Mouse (Mus musculus) midbrain, postnatal 0 days (tissue): ENCODE data around the gene Prpsap2. TPM values are rescaled to one million over a fixed set of nuclear protein-coding genes. Genes with fewer than 3 reads are reported as not detected.
A peak's percentile ranks its signal among the peaks of the same experiment; 100 is the strongest.

ENCODE experiments used
- ATAC-seq: fragments of 200-750 bp; cut with Nextera tagmentation; 2 replicates; pipeline ENCODE4 v1.8.0; 2017; ENCODE audit warnings: moderate number of reproducible peaks, mild to moderate bottlenecking, moderate TSS enrichment, moderate library complexity; ENCODE audit not compliant: low FRiP score
- DNase-seq: peaks from one replicate; pipeline ENCODE4 v3.0.0-alpha.2; 2015; ENCODE audit warnings: low spot score
- H3K27ac ChIP-seq: fragments of 300-500 bp; sonication (generic); 2 replicates; pipeline ENCODE4 v1.5.1; 2014; ENCODE audit warnings: low read depth, mild to moderate bottlenecking, low read length, mixed read lengths
- H3K27me3 ChIP-seq: fragments of 300-500 bp; sonication (generic); 2 replicates; pipeline ENCODE4 v1.6.1; 2014; ENCODE audit warnings: low read length, control low read depth, mixed read lengths; ENCODE audit not compliant: insufficient read depth
- H3K36me3 ChIP-seq: fragments of 300-500 bp; sonication (generic); 2 replicates; pipeline ENCODE4 v1.6.1; 2014; ENCODE audit warnings: low read length, control low read depth, mixed read lengths; ENCODE audit not compliant: insufficient read depth
- H3K4me1 ChIP-seq: fragments of 300-500 bp; sonication (generic); 2 replicates; pipeline ENCODE4 v1.6.1; 2014; ENCODE audit warnings: mild to moderate bottlenecking, control low read depth, antibody characterized with exemption, low read length, mixed read lengths; ENCODE audit not compliant: insufficient read depth
- H3K4me2 ChIP-seq: fragments of 300-500 bp; sonication (generic); 2 replicates; pipeline ENCODE4 v1.6.1; 2014; ENCODE audit warnings: low read depth, mild to moderate bottlenecking, low read length, mixed read lengths; ENCODE audit not compliant: poor library complexity, severe bottlenecking
- H3K4me3 ChIP-seq: fragments of 300-500 bp; sonication (generic); 2 replicates; pipeline ENCODE4 v1.5.1; 2014; ENCODE audit warnings: low read depth, mild to moderate bottlenecking, low read length, moderate library complexity
- H3K9ac ChIP-seq: fragments of 300-500 bp; sonication (generic); replicated peaks from 2 replicates; pipeline ENCODE4 v1.6.1; 2014; ENCODE audit warnings: mild to moderate bottlenecking, low read length, moderate library complexity, mixed read lengths; ENCODE audit not compliant: poor library complexity, severe bottlenecking
- H3K9me3 ChIP-seq: fragments of 300-500 bp; sonication (generic); 2 replicates; pipeline ENCODE4 v1.6.1; 2016; ENCODE audit warnings: low read length, control low read depth
- CTCF ChIP-seq: IDR thresholded peaks from 2 replicates; pipeline ENCODE4 v1.5.1; 2016; ENCODE audit warnings: antibody characterized with exemption, mild to moderate bottlenecking
- WGBS: fragments of 180-500 bp; shearing (Covaris S2); extraction: QIAGEN DNeasy Blood & Tissue Kit; methylation state at CpG from one replicate; pipeline ENCODE4 v1.1.7; 2014; 5-methylcytosine and 5-hydroxymethylcytosine counted together
- polyA plus RNA-seq: library from polyadenylated mRNA; unstranded; fragments of >200 nt; fragmentation: Nextera tagmentation; extraction: Ambion mirVana; gene quantifications from 2 replicates; pipeline ENCODE4 v1.2.1, GENCODE M21; 2015
- total RNA-seq: library from RNA; depleted of rRNA; stranded (reverse); fragments of >200 nt; gene quantifications from 2 replicates; pipeline ENCODE4 v1.2.3, GENCODE M21; 2014

The Prpsap2 gene
- total and polyA plus RNA-seq, 2 experiments from 2014 or later: 43.5 to 46.7 TPM

DNA sequence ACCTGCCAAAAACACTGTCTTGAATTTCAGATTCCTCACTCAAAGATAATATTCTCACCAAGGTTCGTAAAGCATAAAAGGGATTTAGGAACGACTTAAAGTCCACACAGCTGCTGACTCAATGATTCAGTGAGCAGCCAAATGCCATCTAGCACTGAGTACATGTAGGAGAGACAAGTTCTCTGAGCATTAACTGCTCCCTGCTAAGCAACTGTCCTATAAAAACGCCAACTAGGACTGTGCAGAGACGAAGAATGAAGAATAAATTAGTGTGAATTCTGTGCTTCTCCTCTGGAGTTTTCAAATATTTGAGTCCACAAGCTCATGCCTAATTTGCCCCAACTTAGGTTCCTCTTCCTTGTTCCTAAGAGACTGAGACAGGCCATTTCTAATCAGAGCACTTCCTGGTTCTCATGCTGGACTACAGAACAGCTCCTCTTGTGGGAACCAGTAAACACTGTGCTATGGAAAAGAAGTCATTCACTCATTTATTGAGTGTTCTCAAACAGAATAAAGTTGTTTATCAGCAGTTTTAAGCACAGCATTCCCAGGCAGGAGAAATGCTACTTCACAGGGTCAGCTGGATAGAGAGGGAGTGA lies 12.8 kb upstream of the Prpsap2 start:
- WGBS: 87% methylated on average over 4 of the region's 4 CpGs
- Histone ChIP-seq H3K27me3 (no peaks in the 10 kb centered on the region), H3K4me1 (no peaks in the 10 kb centered on the region), H3K9ac (no peak overlapping the region), H3K4me2 (no peak overlapping the region), H3K36me3 (peaks cover 37% of the 10 kb centered on the region), H3K4me3 (no peak overlapping the region), H3K9me3 (no peaks in the 10 kb centered on the region), H3K27ac (no peak overlapping the region)
- DNase-seq (no peak), ATAC-seq (no peak)
- TF ChIP-seq CTCF: no peak

- H3K36me3 ChIP-seq: peaks cover 3% of the 10 kb centered on the region; the same call in 1 of the 2 replicates
- peak overlapping the region; percentile 57 for H3K4me3 ChIP-seq
- TF ChIP-seq CTCF: peak; percentile 22; the same call in 1 of the 2 replicates
- peaks cover 6% of the 10 kb centered on the region for H3K4me1 ChIP-seq
- 69% methylated on average over 5 of the region's 5 CpGs for WGBS
- H3K27ac ChIP-seq: no peak overlapping the region
- no peak overlapping the region for H3K9ac ChIP-seq
- ATAC-seq (no peak), DNase-seq (no peak)
- H3K4me2 ChIP-seq: peak overlapping the region; percentile 57
- H3K27me3 ChIP-seq: no peaks in the 10 kb centered on the region
- no peaks in the 10 kb centered on the region for H3K9me3 ChIP-seq
These were observed 1.4 kb downstream of the Prpsap2 start for GRCm38 (mm10) chr11:61760518-61760917.

GRCm38 (mm10) chr11:61757151-61757550 lies 4.7 kb downstream of the Prpsap2 start:
- WGBS: 97% methylated on average over 2 of the region's 2 CpGs
- Histone ChIP-seq H3K4me1 (peaks cover 6% of the 10 kb centered on the region), H3K36me3 (peaks cover 14% of the 10 kb centered on the region), H3K4me2 (no peak overlapping the region), H3K9me3 (no peaks in the 10 kb centered on the region), H3K27me3 (no peaks in the 10 kb centered on the region), H3K9ac (no peak overlapping the region), H3K4me3 (no peak overlapping the region), H3K27ac (no peak overlapping the region)
- TF ChIP-seq CTCF: no peak
- ATAC-seq (no peak), DNase-seq (no peak)

- no peak overlapping the region for H3K27ac ChIP-seq
- DNase-seq: no peak
- no peak overlapping the region for H3K4me3 ChIP-seq
- H3K36me3 ChIP-seq: peaks cover 19% of the 10 kb centered on the region
- ATAC-seq: no peak
- no peak overlapping the region for H3K4me2 ChIP-seq
- no peaks in the 10 kb centered on the region for H3K27me3 ChIP-seq
- H3K4me1 ChIP-seq: no peaks in the 10 kb centered on the region
- no peaks in the 10 kb centered on the region for H3K9me3 ChIP-seq
- 80% methylated on average over 5 of the region's 5 CpGs for WGBS
- H3K9ac ChIP-seq: no peak overlapping the region
- TF ChIP-seq CTCF: peak; percentile 59
These were observed 10.3 kb downstream of the Prpsap2 start for GRCm38 (mm10) chr11:61751612-61752011.

DNA sequence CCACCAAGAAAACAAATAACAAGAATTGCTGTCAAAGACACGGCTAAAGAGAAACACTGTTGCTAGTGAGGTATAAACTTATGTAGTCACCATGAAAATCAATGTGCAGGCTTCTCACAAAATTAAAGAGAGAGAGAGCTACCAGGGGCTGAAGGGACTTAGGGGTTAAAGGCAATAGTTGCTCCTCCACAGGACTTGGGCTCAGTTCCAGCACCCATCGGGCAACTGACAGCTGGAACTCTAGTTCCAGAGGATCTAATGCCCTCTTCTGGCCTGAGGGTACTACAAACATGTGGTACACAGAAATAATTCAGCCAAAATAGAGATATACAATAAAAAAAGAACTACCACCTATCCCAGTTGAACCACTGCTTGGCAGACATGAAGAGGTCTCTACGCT lies 14.7 kb downstream of the Prpsap2 start:
- H3K9me3 ChIP-seq: no peaks in the 10 kb centered on the region
- peaks cover 16% of the 10 kb centered on the region for H3K36me3 ChIP-seq
- TF ChIP-seq CTCF: no peak
- no peaks in the 10 kb centered on the region for H3K27me3 ChIP-seq
- H3K27ac ChIP-seq: no peak overlapping the region
- WGBS: 69% methylated on average over 3 of the region's 3 CpGs
- no peaks in the 10 kb centered on the region for H3K4me1 ChIP-seq
- H3K4me2 ChIP-seq: no peak overlapping the region
- H3K9ac ChIP-seq: no peak overlapping the region
- H3K4me3 ChIP-seq: no peak overlapping the region
- peak; percentile 34 for DNase-seq
- no peak for ATAC-seq

DNA sequence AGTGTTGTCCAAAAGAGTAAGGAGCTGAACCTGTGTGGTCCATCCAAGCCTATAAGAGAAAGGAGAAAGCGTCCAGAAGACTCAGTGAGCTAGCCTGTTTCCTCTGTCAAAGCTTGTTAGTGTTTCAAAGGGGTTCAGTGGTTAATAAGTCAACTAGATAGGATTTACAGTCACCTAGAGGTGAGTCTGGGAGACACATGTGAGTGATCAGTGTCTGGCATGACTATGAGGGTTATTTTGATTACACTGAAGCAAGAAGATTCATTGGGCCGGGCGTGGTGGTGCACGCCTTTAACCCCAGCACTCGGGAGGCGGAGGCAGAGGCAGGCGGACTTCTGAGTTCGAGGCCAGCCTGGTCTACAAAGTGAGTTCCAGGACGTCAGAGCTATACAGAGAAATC lies 16.1 kb downstream of the Prpsap2 start:
- no peak overlapping the region for H3K4me2 ChIP-seq
- 99% methylated on average over 9 of the region's 9 CpGs for WGBS
- no peak overlapping the region for H3K4me3 ChIP-seq
- no peak overlapping the region for H3K9ac ChIP-seq
- no peak for ATAC-seq
- no peaks in the 10 kb centered on the region for H3K4me1 ChIP-seq
- TF ChIP-seq CTCF: no peak
- no peaks in the 10 kb centered on the region for H3K27me3 ChIP-seq
- H3K27ac ChIP-seq: no peak overlapping the region
- H3K36me3 ChIP-seq: peaks cover 15% of the 10 kb centered on the region
- no peak for DNase-seq
- no peaks in the 10 kb centered on the region for H3K9me3 ChIP-seq
